Mouse (Mus musculus) fat pad, adult 2 months (tissue): ENCODE measurements around the gene Kcnj15.

Experiments
- DNase-seq: peaks from one replicate; pipeline ENCODE4 v3.0.0-alpha.2; 2011; ENCODE audit warnings: low read depth, low spot score; ENCODE audit errors: extremely low read depth

Kcnj15 gene

DNA sequence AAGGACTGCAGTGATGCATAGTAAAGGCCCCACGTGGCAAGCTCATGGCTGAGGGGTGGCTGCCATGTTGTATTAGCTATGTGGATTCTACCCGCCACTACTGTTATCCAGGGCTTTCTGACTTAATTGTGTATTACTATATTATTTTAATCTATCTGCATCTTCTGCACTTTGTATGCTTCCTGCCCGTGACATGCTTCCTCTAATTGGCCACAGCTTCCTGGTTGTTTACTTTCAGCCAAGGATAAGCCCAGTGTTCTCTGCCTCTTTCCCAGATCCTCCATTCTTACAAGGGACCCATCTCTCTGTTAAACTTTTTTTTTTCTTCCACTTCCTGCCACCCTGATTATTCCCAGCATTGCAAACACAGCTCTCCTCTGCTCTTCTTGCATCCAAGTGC lies 32.0 kb downstream of the Kcnj15 start:
- DNase-seq: no peak

- no peak for DNase-seq
Observed at GRCm38 (mm10) chr16:95291450-95292101, 34.2 kb downstream of the Kcnj15 start.

DNA sequence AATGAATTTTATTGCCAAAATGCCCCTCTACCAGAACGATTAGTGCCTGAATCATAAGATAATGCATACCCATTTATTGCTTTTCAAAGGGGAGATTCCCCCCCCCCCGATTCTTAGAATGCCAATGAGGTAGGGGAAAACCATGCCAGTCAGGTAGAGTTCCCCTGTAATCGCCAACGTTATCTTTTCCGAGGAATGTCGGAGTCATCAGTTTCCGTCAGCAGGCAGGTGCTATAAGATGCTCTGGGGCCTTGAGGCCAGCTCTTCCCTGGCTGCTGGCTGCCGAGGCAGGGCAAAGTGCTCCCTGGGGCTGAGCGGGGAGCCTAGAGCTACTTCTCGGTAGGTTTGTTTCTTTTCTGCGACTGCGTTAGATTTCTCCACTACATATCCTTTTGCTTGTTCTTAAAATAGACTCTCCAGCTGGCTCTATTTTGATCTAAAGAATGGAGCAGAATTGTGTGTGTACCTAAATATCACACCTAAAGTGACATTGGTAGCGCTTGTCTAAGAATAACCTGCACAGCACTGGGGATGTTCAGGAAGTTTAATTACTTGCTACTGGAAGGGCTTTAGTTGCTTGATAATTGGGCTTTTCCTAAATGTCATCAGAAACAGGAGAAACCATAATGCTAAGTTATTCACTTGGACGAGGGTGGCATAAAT lies 35.6 kb downstream of the Kcnj15 start:
- no peak for DNase-seq

DNA sequence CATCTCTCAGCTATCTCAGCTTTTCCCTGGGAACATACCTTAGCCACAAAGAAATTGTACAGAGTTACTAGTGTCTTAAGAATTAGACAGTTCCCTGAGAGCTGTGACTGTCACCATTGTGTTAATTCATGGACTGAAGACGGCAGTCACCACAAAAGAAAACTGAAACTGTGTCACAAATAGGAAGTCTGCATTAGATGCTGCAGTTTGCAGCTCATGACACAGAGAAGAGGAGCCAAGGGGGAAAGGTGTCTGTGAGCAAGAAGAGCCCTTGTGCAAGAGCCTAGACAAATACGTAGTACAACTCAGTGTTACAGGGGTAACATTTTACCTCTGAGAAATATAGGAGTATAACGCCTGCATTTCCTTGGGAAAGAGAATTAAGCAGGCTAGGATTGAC lies 40.3 kb downstream of the Kcnj15 start:
- no peak for DNase-seq

GRCm38 (mm10) chr16:95301667-95302066 lies 44.3 kb downstream of the Kcnj15 start:
- no peak for DNase-seq

- DNase-seq: no peak
Observed at GRCm38 (mm10) chr16:95303676-95304075, 46.3 kb downstream of the Kcnj15 start.

GRCm38 (mm10) chr16:95307823-95308360 lies 50.5 kb downstream of the Kcnj15 start:
- no peak for DNase-seq

- DNase-seq: no peak
Observed at GRCm38 (mm10) chr16:95321945-95322625, 64.7 kb downstream of the Kcnj15 start.

- no peak for DNase-seq
Observed at GRCm38 (mm10) chr16:95332159-95332558, 74.8 kb downstream of the Kcnj15 start.

- DNase-seq: no peak
Observed at GRCm38 (mm10) chr16:95340885-95341791, 83.8 kb downstream of the Kcnj15 start.

DNA sequence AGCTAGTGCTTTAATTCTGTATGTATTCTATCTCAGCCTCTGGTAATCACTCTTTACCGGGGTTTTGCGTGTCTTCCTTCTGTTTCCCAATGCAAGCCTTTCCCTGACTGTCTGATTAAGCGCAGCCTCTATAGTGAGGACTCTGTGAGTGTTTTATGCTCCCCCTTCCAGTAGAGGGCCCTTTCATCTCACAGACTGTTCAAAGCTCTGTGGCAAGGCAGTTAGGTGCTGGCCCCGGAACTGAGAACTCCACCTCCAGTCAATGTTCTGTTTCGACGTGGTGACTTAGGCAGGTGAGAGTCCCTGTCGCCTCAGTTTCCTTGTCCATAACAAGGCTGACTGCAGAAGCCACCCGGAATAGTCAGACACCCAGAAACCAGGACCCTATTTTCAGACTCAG lies 84.7 kb downstream of the Kcnj15 start:
- no peak for DNase-seq

GRCm38 (mm10) chr16:95344961-95345360 lies 87.6 kb downstream of the Kcnj15 start:
- no peak for DNase-seq

DNA sequence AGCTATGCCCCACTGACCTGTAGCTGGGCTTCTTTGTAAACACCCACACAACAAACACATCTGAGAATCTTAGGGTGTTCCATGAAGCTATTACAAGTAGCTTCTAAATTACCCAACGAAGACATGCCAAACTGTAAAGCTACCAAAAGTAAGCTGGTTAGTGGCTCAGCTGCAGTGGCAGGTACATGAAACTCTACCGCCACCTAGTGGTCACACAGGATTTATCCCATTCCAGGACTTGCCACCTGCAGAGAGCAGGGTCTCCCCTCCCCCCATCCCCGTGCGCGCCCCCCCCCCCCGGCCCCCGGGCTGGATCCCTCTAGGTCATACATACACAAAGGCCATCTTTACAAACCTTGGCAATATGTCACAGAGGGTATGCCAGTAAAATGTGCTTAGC lies 88.5 kb downstream of the Kcnj15 start:
- DNase-seq: no peak

DNA sequence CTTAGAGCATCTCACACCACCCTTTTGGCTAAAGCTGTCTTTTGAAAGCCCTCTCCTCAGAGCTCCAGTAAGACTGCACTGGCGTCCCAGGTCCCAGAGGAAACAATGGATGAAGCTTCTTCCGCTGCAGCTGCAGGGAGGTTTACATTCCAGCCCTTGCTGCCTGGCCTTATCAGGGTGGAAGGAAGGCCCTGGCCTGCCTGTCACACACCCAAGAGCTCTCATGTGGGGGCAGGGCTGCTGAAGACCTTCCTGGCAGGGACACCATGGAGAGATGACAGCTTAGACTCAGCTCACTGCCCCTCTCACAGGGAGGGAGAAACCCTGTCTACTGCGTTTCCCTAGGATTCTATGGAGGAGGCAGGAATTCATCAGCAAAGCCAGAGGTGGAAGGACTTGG lies 89.8 kb downstream of the Kcnj15 start:
- no peak for DNase-seq

DNA sequence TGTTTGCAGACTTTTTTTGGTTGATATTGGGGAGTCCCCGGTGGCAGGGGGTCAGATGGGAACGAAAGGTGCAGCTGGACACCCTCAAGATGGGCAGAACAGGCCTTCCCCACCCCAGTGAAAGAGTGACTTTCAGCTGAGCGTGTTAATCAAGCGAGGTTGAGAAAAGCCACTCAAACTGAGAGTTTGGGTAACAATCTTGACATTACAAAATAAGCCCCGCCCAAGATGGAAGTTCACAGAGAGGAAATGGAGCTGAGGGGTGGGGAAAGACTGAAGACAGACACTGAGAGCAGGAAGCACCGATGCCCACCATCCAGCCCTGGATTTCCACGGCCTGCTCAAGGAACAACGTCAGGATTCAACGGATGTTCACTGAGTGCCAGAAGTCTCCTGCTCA lies 91.2 kb downstream of the Kcnj15 start:
- DNase-seq: no peak

DNA sequence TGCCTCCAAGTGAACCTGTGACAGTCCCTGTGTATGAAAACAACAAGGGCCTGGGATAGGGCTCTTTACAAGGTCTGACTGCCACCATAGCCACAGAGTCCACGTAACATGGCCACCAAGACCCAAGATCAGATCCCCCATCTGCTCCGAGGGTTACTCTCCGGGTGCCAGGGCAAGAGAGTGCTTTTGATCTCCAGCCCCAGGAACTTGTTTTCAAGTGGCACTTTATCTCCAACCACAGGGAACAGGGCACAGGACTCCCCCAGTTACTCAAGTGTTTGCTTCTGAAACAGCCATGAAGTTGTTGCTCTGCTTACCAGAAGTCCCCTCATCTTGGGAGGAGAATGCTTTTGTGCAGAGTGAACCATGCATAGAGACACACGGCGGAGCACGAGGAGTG lies 92.0 kb downstream of the Kcnj15 start:
- no peak for DNase-seq

GRCm38 (mm10) chr16:95349745-95350144 lies 92.4 kb downstream of the Kcnj15 start:
- DNase-seq: no peak
